Mouse (Mus musculus) G1E (cell line): Measurements from ENCODE around the gene Acr.

Source experiments
- CTCF ChIP-seq: IDR thresholded peaks from 2 replicates; pipeline ENCODE4 v1.5.1; 2012; ENCODE audit warnings: low read depth, low read length, inconsistent platforms, mixed read lengths
- GATA1 ChIP-seq: IDR thresholded peaks from 2 replicates; pipeline ENCODE4 v1.6.1; 2012; ENCODE audit warnings: borderline replicate concordance, low read length, inconsistent platforms, mixed read lengths
- POLR2AphosphoS5 ChIP-seq: IDR thresholded peaks from 2 replicates; pipeline ENCODE4 v1.6.1; 2012; ENCODE audit warnings: low read depth, low read length, inconsistent platforms; ENCODE audit not compliant: insufficient replicate concordance
- TAL1 ChIP-seq: conservative IDR thresholded peaks from 2 replicates; pipeline ENCODE4 v1.6.1; 2012; ENCODE audit warnings: low read depth, low read length, inconsistent platforms, mixed read lengths

DNA sequence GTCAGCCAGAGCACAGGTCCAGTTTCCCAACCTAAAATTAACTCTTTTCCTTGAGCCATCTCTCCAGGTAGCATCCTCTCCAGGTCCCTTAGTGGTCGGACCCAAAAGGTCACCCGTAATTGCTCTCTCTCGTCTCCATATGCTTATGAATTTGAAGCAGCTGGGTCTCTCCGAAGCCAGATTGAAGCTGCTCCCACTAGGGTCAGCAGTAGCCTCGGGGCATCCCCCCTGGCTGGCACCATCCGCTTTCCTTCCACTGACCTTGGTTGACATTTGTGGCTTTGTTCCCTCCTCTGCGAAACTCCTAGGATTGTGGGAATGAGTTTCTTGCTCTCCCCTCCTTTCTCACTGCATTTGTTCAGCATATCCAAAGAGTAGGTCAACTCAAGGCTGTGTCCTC, 24.0 kb upstream of the Acr start:
- TF ChIP-seq GATA1 (no peak), CTCF (no peak), TAL1 (no peak), POLR2AphosphoS5 (no peak)
